Mouse (Mus musculus): ENCODE results near the gene H2-DMa. TPM values are rescaled to one million over a fixed set of nuclear protein-coding genes. Genes with fewer than 3 reads are reported as not detected.
A peak's percentile ranks its signal among the peaks of the same experiment; 100 is the strongest.

H2-DMa gene
- polyA plus RNA-seq, 1 experiment: 74.6 TPM

DNA sequence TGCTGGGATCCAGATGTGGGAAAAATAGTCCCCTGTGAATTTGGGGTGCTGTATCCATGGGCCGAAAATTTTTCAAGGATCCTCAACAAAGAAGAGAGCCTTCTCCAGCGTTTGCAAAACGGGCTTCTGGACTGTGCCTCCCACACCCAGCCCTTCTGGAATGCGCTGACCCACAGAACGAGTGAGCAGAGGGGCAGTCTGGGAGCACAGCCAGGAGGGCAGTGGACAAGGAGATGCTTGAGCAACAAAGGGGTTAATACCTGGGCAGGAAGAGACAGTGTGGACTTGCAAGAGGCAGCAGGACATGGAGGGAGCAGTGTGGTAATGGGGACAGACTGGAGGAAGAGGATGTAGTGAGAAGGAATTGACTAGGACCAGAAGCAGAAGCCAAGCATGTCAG, 36.2 kb downstream of the H2-DMa start:
- DNase-seq (ENCODE audit: low read depth): no peak

DNA sequence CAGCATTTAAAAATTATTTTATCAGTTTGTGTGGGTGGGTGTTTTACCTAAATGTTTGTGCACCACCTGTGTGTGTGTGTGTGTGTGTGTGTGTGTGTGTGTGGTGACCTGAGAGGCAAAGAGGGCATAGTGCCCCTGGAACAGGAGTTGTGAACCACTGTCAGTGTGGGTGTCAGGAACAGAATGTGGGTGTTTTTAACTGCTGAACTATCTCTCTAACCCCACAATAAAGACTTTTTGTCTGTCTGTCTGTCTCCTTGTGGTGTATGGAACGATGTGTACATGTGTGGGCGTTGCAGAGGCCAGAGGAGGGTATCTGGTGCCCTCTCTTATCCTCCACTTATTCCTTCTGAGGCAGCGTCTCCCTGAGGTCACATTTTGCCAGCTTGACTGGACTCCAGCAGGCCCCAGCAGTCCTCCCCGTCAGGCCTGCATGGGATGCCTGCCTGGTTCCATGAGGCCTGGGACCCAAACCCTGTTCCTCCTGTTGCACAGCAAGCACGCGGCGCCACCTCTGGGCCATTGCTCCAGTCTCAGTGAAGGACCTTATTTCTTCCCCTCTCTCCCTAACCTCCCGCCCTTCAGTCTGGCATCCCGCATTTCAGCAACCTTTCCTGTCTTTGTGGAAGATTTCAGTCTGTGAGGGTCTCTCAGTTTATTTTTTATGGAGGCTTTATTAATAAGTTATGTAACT, 45.0 kb downstream of the H2-DMa start:
- no peak for DNase-seq (ENCODE audit: low read depth)

DNA sequence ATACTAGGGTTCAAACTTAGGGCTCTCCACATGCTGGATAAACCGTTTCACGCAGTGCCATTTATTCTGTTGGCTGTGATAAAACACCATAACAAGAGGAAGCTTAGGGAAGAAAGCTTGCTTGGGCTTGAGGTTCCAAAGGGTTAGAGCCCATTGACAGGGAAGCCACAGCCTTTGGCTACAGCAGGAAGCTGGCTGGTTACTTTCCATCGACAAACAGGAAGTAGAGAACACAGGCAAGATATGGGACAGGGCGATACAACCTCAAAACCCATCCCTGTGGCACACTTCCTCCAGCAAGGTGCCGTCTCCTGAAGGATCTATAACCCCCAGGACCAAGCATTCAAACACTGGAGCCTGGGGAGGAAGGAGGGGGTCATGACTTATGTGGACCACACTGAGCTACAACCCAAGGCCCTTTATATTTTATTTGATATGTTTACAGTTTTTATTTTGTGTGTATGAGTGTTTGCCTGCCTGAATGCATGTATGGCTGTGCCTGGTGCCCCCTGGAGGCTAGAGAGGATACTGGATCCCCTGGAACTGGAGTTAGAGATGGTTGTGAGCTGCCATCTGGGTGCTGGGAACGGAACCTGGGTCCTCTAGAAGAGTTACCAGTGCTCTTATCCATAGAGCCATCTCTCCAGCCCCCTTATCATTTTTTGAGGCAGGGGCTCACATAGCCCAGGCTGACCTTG, 45.8 kb downstream of the H2-DMa start:
- DNase-seq (ENCODE audit: low read depth): no peak

DNA sequence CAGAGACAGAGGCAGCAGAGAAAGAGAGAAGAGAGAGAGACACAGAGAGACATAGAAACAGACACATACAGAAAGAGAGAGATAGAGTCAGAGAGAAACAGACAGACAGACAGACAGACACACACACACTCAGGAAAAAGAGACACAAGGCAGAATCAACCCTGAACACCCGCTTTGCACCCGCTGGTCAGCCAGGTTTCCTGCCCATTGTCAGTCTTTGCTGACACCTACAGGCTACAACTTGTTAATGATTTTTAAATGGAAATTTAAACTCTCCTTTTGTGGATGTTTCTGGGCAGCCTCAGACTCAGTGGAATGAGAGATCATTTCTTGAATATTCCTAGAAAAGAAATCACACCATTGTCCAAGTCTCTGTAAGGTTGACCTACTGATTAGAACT, 49.9 kb downstream of the H2-DMa start:
- DNase-seq (ENCODE audit: low read depth): no peak

DNA sequence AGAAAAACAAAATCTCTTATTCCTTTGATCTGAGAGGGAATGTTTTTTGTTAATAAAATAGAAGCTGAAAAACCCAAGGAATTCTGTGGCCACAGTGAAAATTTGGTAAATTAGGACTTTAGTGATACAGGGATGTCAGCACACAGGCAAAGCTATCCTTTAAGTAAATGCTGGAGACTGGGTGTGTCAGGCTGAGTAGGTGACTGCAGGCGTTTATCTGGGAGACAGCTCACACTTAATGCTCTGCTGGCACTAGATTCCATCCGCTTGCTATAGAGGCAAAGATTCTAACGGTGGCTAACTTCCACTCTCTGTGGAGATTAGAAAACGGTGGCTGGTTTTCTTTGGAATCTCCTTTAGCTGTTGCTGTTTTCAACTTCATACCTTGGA, 51.1 kb downstream of the H2-DMa start:
- no peak for DNase-seq (ENCODE audit: low read depth)

DNA sequence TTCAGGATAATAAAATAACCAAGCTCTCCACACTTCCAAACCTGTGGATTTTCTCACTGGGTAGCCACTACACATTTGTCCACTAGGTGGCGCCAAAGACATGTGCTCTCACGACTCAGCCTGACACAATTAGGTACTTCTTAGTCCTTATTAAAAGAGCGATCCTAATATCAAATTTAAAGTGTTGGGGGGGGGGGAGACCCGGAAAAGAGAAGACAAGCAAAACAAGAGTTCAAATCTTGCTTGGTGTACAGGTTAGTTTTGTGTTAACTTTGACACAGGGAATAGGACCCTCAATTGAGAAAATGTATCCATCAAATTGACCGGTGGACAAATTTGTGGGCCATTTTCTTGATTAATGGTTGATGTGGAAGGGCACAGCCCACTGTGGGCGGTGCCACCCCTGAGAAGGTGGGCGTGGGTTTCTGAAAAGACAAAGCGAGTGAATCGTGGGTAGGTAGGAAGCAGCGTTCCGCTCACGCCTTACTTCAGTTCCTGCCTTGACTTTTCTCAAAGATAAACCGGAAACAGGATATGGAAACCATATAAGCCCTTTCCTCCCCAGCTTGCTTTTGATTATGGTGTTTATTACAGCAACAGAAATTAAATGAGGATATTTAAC, 51.6 kb downstream of the H2-DMa start:
- DNase-seq (ENCODE audit: low read depth): no peak

DNA sequence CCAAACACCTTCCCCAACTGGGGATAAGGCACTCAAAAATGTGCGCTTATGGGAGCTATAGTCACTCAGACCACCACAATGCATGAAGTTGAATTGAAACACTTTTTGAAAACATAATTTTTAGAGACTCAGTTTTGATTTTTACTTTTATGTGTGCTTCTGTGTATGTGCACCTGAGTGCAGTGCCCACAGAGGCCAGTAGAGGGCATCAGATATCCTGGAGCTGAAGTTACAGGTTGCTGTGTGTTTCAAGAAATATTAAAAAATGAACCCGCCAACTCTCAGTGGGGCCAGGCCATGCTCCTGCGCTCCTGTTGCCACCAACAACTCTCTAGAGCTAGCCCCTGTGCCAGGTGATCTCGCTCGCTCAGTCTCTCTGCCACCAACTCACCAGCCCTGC, 53.2 kb downstream of the H2-DMa start:
- DNase-seq (ENCODE audit: low read depth): no peak

DNA sequence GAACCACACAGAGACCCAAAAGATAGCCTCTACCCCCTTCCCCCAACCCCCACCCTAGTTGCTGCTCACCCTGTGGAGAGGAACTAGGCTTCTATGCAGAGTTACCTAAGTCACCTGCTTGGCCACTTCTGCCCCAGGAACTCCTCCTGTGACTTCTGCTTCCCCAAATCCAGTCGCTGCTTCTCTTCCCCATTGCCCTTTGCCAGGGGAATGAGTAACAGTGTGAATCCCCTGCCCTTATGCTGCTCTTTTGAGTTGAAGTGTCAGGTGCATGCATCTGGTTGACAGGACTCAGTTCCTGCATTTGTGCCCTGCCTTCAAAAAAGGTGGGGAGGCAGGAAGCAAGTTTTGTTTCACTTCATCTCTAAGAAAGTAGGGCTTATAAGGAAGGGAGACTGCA, 54.7 kb downstream of the H2-DMa start:
- no peak for DNase-seq (ENCODE audit: low read depth)

DNA sequence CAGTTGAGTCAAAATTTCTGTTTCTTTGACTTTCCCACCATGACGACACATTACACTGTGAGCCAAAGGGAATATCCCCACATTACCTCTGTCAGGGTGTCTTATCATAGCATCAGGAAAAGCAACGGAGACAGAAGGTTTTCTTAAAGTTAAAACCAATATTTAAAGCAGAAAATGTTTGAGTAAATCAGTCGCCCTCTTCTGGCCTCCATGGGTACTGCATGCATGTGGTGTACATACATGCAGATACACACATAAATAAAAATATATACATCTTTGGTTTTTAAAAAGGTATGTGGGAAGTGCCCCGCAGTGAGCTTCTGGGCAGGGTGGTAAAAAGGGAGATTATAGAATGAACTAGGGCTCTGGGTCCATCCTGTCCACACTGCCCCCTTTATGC, 57.8 kb downstream of the H2-DMa start:
- DNase-seq (ENCODE audit: low read depth): no peak

DNA sequence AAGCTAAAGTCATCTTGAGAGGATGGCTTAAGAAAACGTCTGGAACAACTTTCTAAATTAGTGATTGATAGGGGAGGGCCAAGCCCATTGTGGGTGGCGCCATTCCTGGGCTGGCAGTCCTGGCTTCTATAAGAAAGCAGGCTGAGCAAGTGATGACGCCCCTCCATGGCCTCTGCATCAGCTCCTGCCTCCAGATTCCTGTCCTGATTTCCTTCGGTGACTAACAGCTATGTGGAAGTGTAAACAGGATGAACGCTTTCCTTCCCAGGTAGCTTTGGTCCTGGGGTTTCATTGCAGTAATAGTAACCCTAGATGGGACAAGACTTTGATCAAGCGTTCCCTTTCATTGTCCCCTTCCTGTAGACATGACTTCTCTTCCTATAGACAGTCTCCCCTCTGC, 59.7 kb downstream of the H2-DMa start:
- no peak for DNase-seq (ENCODE audit: low read depth)

DNA sequence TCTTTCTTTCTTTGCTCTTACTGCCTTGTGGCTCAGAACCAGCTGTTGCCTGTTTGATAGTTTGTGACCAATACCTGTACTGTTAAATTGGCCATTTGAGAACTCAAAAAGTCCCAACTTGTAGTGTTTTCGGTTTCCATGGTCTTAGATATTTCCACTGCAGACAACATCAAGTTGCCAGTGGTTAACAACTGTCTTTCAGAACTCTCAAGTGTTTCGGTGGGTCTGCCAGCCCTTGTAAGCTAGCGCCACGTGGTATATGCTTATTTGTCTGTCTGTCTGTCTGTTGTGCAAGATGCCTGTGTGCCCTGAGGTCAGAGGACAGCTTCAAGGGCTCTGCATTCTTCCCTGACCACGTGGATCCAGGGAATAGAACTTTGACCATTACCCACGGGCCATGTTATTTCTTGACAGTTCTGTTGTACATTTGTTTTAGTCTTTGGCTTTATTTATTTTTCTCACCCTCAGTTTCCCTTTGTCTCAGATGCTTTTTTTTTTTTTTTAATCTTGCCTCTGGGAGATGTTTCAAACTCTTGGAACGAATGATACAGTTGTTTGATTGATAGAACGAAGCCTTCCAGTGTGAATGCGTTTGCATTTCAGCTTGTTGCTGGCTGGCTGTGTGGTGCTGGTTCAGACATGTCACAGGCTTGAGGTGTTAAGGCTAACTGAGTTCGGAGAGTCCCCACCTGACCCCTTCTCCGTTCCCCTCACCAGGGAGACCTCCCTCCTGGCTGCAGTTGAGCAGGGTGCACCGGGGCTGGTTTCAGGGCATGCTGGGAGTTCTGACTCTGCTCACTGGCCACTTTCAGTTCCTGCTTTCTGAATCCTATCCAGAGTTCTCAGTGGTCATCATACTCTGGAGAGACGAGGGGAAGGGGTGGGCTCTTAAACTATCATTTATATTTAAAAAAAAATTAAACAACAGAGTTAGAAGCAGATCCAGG, 60.8 kb downstream of the H2-DMa start:
- no peak for DNase-seq (ENCODE audit: low read depth)

DNA sequence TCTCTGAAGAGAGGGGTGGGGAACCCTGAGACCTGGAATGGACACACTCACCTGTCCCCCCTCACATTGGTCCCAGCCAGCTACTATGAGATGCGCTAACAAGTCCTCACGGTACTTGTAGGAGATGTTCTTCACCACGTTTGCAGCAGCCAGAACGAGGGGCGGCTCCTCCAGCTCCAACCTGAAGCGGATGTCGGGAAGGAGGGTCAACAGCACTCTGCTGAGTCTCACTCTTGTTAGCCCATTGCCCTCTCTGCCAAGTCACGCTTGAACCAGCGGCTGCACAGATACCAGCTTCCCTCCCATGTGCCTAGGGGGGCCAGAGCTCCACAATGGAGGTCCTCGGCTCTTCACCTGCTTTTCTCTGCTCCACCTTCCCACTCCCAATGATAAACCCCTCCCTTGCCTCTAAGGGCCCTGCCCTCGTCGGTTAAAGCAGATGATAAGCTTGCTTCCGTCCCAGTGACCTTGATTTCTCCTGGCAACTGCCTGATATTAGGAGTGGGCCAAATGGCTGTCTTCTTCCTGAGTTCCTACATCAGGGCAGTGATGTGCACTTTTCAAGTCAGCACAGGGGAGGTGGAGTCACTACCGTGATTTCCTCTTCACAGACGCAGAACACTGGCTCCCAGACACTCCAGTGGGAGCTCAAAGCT, 64.4 kb downstream of the H2-DMa start:
- DNase-seq (ENCODE audit: low read depth): no peak

DNA sequence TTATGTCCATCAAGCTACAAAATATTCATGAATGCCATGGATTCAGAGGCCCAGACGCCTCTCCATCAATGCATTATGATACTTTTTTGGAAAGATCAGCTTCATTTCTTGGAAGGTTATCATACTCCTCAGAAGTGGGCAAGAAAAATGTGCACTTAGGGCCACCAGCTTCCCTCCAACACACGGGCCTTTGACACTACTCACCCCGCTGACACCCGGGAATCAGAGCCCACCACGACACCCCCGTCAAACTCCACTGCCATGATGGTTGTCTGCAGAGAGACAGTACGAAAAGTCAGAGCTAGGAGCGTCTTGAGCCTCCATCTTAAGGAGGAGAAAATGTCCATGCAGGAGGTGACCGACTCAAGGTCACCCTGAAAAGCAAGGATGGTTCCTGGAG, 66.2 kb downstream of the H2-DMa start:
- no peak for DNase-seq (ENCODE audit: low read depth)

DNA sequence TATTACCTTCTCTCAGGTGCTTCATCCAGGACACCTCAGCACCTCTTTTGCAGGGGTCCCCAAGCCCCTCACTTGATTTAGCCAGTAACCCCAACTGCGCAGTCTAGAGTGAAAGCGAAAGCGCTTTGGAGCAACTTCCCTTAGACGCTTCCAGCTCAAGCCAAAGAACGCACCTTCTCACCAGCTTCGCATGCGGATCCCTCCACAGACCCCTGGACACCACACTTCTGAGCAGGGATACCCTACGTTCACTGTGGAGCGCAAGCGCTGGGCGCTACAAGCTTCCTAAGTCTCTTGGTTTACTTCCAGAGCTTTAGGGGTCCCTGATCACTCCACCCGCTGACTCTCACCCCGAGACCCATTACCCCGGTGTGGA, 67.5 kb downstream of the H2-DMa start:
- DNase-seq (ENCODE audit: low read depth): no peak

DNA sequence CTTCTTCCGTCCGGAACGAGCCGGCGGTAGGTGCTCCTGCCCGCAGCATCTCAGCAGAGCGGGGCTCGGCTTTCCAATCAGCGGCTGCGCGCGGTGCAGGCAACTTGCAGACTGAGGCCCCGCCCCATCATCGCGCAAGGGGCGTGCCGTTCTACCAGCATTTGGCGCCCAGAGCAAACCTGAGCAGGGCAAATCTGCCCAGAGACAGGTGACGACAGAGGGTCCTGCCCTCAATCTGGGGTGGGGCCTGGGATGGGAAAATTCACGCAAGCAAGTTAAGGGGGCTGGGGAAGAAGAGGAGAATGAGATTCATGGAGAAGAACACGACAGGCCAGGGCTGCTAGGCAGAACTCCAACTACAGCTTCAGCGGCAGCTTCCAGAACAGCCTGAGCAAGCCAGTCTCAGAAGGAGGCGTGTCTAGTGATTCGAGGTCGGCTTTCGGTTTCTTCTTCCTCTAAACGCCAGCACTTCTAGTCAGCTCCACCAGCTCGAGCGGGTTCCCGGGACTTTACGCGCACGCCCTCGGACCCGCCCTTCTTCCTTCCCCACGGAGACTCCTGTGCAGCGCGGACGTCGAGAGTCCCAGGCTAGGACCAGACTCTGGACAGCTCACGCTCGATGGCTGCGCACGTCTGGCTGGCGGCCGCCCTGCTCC, 68.0 kb downstream of the H2-DMa start, which contains the start of the genes Tap1 and Psmb9:
Gene Tap1, plus strand, starts transcription at position 293 of the 656 bp plus-strand sequence.
Gene Psmb9, minus strand, starts transcription at position 504 of the 656 bp plus-strand sequence.
- peak; percentile 64 for DNase-seq (ENCODE audit: low read depth)

DNA sequence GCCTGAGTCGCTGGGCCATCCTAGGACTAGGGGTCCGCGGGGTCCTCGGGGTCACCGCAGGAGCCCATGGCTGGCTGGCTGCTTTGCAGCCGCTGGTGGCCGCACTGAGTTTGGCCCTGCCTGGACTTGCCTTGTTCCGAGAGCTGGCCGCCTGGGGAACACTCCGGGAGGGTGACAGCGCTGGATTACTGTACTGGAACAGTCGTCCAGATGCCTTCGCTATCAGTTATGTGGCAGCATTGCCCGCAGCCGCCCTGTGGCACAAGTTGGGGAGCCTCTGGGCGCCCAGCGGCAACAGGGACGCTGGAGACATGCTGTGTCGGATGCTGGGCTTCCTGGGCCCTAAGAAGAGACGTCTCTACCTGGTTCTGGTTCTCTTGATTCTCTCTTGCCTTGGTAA, 68.7 kb downstream of the H2-DMa start:
- DNase-seq (ENCODE audit: low read depth): no peak

Other genes with a start within 250 kb of the H2-DMa start
- gene Gm7029, start 245.7 kb upstream of the H2-DMa start, polyA plus RNA-seq (2012; rRNA removed): not detected in 2 replicates
- 2.4 TPM in 2 replicates for gene Kifc1, start 228.9 kb upstream of the H2-DMa start, polyA plus RNA-seq (2012; rRNA removed)
- gene Platr17, start 214.4 kb upstream of the H2-DMa start, polyA plus RNA-seq (2012; rRNA removed): not detected in 2 replicates
- 36.7 and 45.8 TPM in 2 replicates for gene Daxx, start 210.1 kb upstream of the H2-DMa start, polyA plus RNA-seq (2012; rRNA removed)
- gene Tapbp, start 203.6 kb upstream of the H2-DMa start, polyA plus RNA-seq (2012; rRNA removed): 148 and 171 TPM in 2 replicates
- gene Zbtb22, start 203.6 kb upstream of the H2-DMa start, polyA plus RNA-seq (2012; rRNA removed): 46.7 and 60.7 TPM in 2 replicates
- gene Rgl2, start 190.0 kb upstream of the H2-DMa start, polyA plus RNA-seq (2012; rRNA removed): 117 and 144 TPM in 2 replicates
- 24.1 and 37.0 TPM in 2 replicates for gene Pfdn6, start 179.2 kb upstream of the H2-DMa start, polyA plus RNA-seq (2012; rRNA removed)
- gene Wdr46, start 178.9 kb upstream of the H2-DMa start, polyA plus RNA-seq (2012; rRNA removed): 14.9 and 18.1 TPM in 2 replicates
- gene B3galt4, start 168.1 kb upstream of the H2-DMa start, polyA plus RNA-seq (2012; rRNA removed): 8.1 and 8.7 TPM in 2 replicates
- gene Vps52, start 163.7 kb upstream of the H2-DMa start, polyA plus RNA-seq (2012; rRNA removed): 54.5 and 62.2 TPM in 2 replicates
- 683 and 816 TPM in 2 replicates for gene Rps18, start 163.5 kb upstream of the H2-DMa start, polyA plus RNA-seq (2012; rRNA removed)
- gene H2-K1, start 119.2 kb upstream of the H2-DMa start, polyA plus RNA-seq (2012; rRNA removed): 2,228 and 2,761 TPM in 2 replicates
- 29.4 and 29.6 TPM in 2 replicates for gene Ring1, start 94.9 kb upstream of the H2-DMa start, polyA plus RNA-seq (2012; rRNA removed)
- 75.6 and 95.1 TPM in 2 replicates for gene H2-Ke6, start 91.5 kb upstream of the H2-DMa start, polyA plus RNA-seq (2012; rRNA removed)
- gene Slc39a7, start 87.9 kb upstream of the H2-DMa start, polyA plus RNA-seq (2012; rRNA removed): 207 and 240 TPM in 2 replicates
- gene Rxrb, start 87.7 kb upstream of the H2-DMa start, polyA plus RNA-seq (2012; rRNA removed): 51.3 and 53.0 TPM in 2 replicates
- gene Col11a2, start 80.1 kb upstream of the H2-DMa start, polyA plus RNA-seq (2012; rRNA removed): 0.69 and 1.0 TPM in 2 replicates
- gene H2-Oa, start 27.2 kb upstream of the H2-DMa start, polyA plus RNA-seq (2012; rRNA removed): 2.1 and 2.5 TPM in 2 replicates
- 110 and 117 TPM in 2 replicates for gene Brd2, start 3.1 kb downstream of the H2-DMa start, polyA plus RNA-seq (2012; rRNA removed)
- 51.4 and 61.0 TPM in 2 replicates for gene H2-DMb2, start 23.8 kb downstream of the H2-DMa start, polyA plus RNA-seq (2012; rRNA removed)
- 87.5 and 107 TPM in 2 replicates for gene H2-DMb1, start 33.5 kb downstream of the H2-DMa start, polyA plus RNA-seq (2012; rRNA removed)
- 23.3 and 27.8 TPM in 2 replicates for gene Tap1, start 68.0 kb downstream of the H2-DMa start, polyA plus RNA-seq (2012; rRNA removed)
- gene Psmb9, start 68.2 kb downstream of the H2-DMa start, polyA plus RNA-seq (2012; rRNA removed): 32.1 and 32.8 TPM in 2 replicates
- gene Psmb8, start 78.2 kb downstream of the H2-DMa start, polyA plus RNA-seq (2012; rRNA removed): 56.3 and 58.9 TPM in 2 replicates
- gene Tap2, start 84.0 kb downstream of the H2-DMa start, polyA plus RNA-seq (2012; rRNA removed): 28.0 and 33.7 TPM in 2 replicates
- gene H2-Ob, start 119.4 kb downstream of the H2-DMa start, polyA plus RNA-seq (2012; rRNA removed): 2.6 and 3.5 TPM in 2 replicates
- gene H2-Ab1, start 138.1 kb downstream of the H2-DMa start, polyA plus RNA-seq (2012; rRNA removed): 534 and 583 TPM in 2 replicates
- gene H2-Aa, start 168.3 kb downstream of the H2-DMa start, polyA plus RNA-seq (2012; rRNA removed): 306 and 360 TPM in 2 replicates
- 161 and 168 TPM in 2 replicates for gene H2-Eb1, start 186.3 kb downstream of the H2-DMa start, polyA plus RNA-seq (2012; rRNA removed)
- gene H2-Eb2, start 206.1 kb downstream of the H2-DMa start, polyA plus RNA-seq (2012; rRNA removed): 0.05 and 0.06 TPM in 2 replicates
- 0.62 and 0.66 TPM in 2 replicates for gene Btnl2, start 235.3 kb downstream of the H2-DMa start, polyA plus RNA-seq (2012; rRNA removed)

Data from gonadal fat pad, adult 2 months (tissue).